Mouse (Mus musculus): ENCODE data around the gene Iqgap3. TPM values are rescaled to one million over a fixed set of nuclear protein-coding genes. Genes with fewer than 3 reads are reported as not detected.

Iqgap3 gene
- total RNA-seq, 2 experiments from 2014 or later = 0.37 to 0.53 TPM

GRCm38 (mm10) chr3:88097666-88098065 lies 15.9 kb downstream of the Iqgap3 start:
- DNase-seq = no peak

- no peak for DNase-seq
Measured at GRCm38 (mm10) chr3:88100251-88100650, 18.5 kb downstream of the Iqgap3 start.

GRCm38 (mm10) chr3:88101736-88102135 lies 20.0 kb downstream of the Iqgap3 start:
- no peak for DNase-seq

GRCm38 (mm10) chr3:88102196-88102595 lies 20.4 kb downstream of the Iqgap3 start:
- DNase-seq = no peak

- no peak for DNase-seq
Measured at GRCm38 (mm10) chr3:88102611-88103010, 20.8 kb downstream of the Iqgap3 start.

GRCm38 (mm10) chr3:88106126-88106525 lies 24.4 kb downstream of the Iqgap3 start:
- DNase-seq = no peak

GRCm38 (mm10) chr3:88109126-88109525 lies 27.4 kb downstream of the Iqgap3 start:
- no peak for DNase-seq

- DNase-seq = no peak
Measured at GRCm38 (mm10) chr3:88114396-88114795, 32.6 kb downstream of the Iqgap3 start.

- no peak for DNase-seq
Measured at GRCm38 (mm10) chr3:88120117-88120651, 38.4 kb downstream of the Iqgap3 start.

GRCm38 (mm10) chr3:88121164-88122131 lies 39.7 kb downstream of the Iqgap3 start:
- no peak for DNase-seq

- no peak for DNase-seq
Measured at GRCm38 (mm10) chr3:88125195-88125594, 43.4 kb downstream of the Iqgap3 start.

- no peak for DNase-seq
Measured at GRCm38 (mm10) chr3:88126181-88126580, 44.4 kb downstream of the Iqgap3 start.

- DNase-seq = no peak
Measured at GRCm38 (mm10) chr3:88127636-88128035, 45.9 kb downstream of the Iqgap3 start.

- no peak for DNase-seq
Measured at GRCm38 (mm10) chr3:88128056-88128455, 46.3 kb downstream of the Iqgap3 start.

- DNase-seq = no peak
Measured at GRCm38 (mm10) chr3:88129006-88129405, 47.2 kb downstream of the Iqgap3 start.

- no peak for DNase-seq
Measured at GRCm38 (mm10) chr3:88131071-88131470, 49.3 kb downstream of the Iqgap3 start.

- no peak for DNase-seq
Measured at GRCm38 (mm10) chr3:88132492-88132891, 50.7 kb downstream of the Iqgap3 start.

GRCm38 (mm10) chr3:88133187-88133771 lies 51.5 kb downstream of the Iqgap3 start:
- DNase-seq = no peak

- DNase-seq = no peak
Measured at GRCm38 (mm10) chr3:88136346-88136745, 54.6 kb downstream of the Iqgap3 start.

- DNase-seq = no peak
Measured at GRCm38 (mm10) chr3:88136945-88137494, 55.2 kb downstream of the Iqgap3 start.

- no peak for DNase-seq
Measured at GRCm38 (mm10) chr3:88137821-88138220, 56.0 kb downstream of the Iqgap3 start.

GRCm38 (mm10) chr3:88138336-88139242 lies 56.8 kb downstream of the Iqgap3 start:
- peak; percentile 96 to 97 for DNase-seq
